24 mouse cellular contexts compared by ENCODE assay signal in genomic region chr6:134968326-134968725, GRCm38 (mm10). TPM values are rescaled to one million over a fixed set of nuclear protein-coding genes. Genes with fewer than 3 reads are reported as not detected.
DNase-seq lines count a peak whose midpoint lies in the region; ATAC-seq lines count a peak whose summit lies in the region.
"Had no signal": no experiment of that assay in that cellular context is flagged by ENCODE, and none has a peak within 500 bp of the region (broad histone marks: within the 10 kb centered on the region; RNA-seq: fewer than 3 reads in every experiment).

No protein-coding gene starts in this region.

- H3K4me2 ChIP-seq in intestine, embryonic 14.5 days (ENCODE audit: low read length) = no peak overlapping the region
- H3K4me2 ChIP-seq in intestine, embryonic 15.5 days (replicated peaks) = no peak overlapping the region
- H3K4me2 ChIP-seq: embryonic facial prominence, embryonic 12.5 days; forebrain, embryonic 13.5 days; forebrain, embryonic 15.5 days had no signal

- 0 out of 2 replicates have a peak, but pooled peaks have one; percentile 15 for ATAC-seq in intestine, embryonic 14.5 days (replicated peaks; ENCODE audit: low FRiP score, low TSS enrichment, low read depth)
- no peak for ATAC-seq in intestine, embryonic 15.5 days
- ATAC-seq: activated CD4-positive, CD25-positive, alpha-beta regulatory T cell, adult 4 months; CD4-positive, CD25-positive, alpha-beta regulatory T cell, adult 4 months; forebrain, embryonic 13.5 days; forebrain, embryonic 15.5 days; forebrain, postnatal 0 days had no signal

- no peak overlapping the region for H3K27ac ChIP-seq in intestine, embryonic 14.5 days (ENCODE audit: low read depth)
- H3K27ac ChIP-seq in intestine, embryonic 15.5 days = no peak overlapping the region
- H3K27ac ChIP-seq: embryonic facial prominence, embryonic 10.5 days; embryonic facial prominence, embryonic 12.5 days; forebrain, embryonic 13.5 days; forebrain, embryonic 15.5 days had no signal

- no peaks in the 10 kb centered on the region for H3K36me3 ChIP-seq in intestine, embryonic 14.5 days (ENCODE audit: control insufficient read depth, insufficient read depth, low read length)
- H3K36me3 ChIP-seq in intestine, embryonic 15.5 days = no peaks in the 10 kb centered on the region
- H3K36me3 ChIP-seq: embryonic facial prominence, embryonic 10.5 days; embryonic facial prominence, embryonic 12.5 days; forebrain, embryonic 15.5 days; G1E had no signal

- H3K4me1 ChIP-seq in intestine, embryonic 14.5 days (replicated peaks; ENCODE audit: control insufficient read depth, insufficient read depth, low read length) = no peaks in the 10 kb centered on the region
- H3K4me1 ChIP-seq in intestine, embryonic 15.5 days (replicated peaks) = no peaks in the 10 kb centered on the region; the same call in 1 of the 2 replicates
- H3K4me1 ChIP-seq: embryonic facial prominence, embryonic 10.5 days; embryonic facial prominence, embryonic 12.5 days; forebrain, embryonic 15.5 days had no signal

- no peak overlapping the region for H3K9ac ChIP-seq in intestine, embryonic 14.5 days (ENCODE audit: low read length)
- no peak overlapping the region for H3K9ac ChIP-seq in intestine, embryonic 15.5 days
- H3K9ac ChIP-seq: embryonic facial prominence, embryonic 12.5 days; forebrain, embryonic 13.5 days; forebrain, embryonic 15.5 days; forebrain, postnatal 0 days had no signal

- DNase-seq in intestine, embryonic 14.5 days (ENCODE audit: low spot score) = no peak
- DNase-seq in 3T3-L1 (ENCODE audit: low read depth, low spot score) (peak; percentile 80), NIH3T3 (ENCODE audit: low read depth) (peak; percentile 55)
- no peak for DNase-seq in adrenal gland, adult 18-20 months (ENCODE audit: low spot score in 2 of 2)
- DNase-seq in right cerebral cortex, adult 18-20 months = no peak
- DNase-seq: adrenal gland, adult 2 months; adrenal gland, postnatal 14 days; adrenal gland, postnatal 36 days; B cell, adult 2 months; cerebellum, adult 11-12 months; cerebellum, adult 2 months; cerebellum, adult 9-10 months; cerebellum, postnatal 10 days; cerebellum, postnatal 25 days; forebrain, postnatal 0 days had no signal

- no peak overlapping the region for H3K4me3 ChIP-seq in intestine, embryonic 14.5 days (ENCODE audit: low read depth, low read length)
- H3K4me3 ChIP-seq in intestine, embryonic 15.5 days (replicated peaks) = no peak overlapping the region
- H3K4me3 ChIP-seq: embryonic facial prominence, embryonic 10.5 days; embryonic facial prominence, embryonic 12.5 days; forebrain, embryonic 13.5 days; forebrain, embryonic 15.5 days had no signal

- WGBS in intestine, embryonic 14.5 days = 63% methylated on average over 1 of the region's 1 CpGs
- WGBS in intestine, embryonic 15.5 days = 47% methylated on average over 1 of the region's 1 CpGs

- H3K27me3 ChIP-seq in intestine, embryonic 14.5 days (replicated peaks; ENCODE audit: control insufficient read depth, insufficient read depth, low read length) = no peaks in the 10 kb centered on the region
- no peaks in the 10 kb centered on the region for H3K27me3 ChIP-seq in intestine, embryonic 15.5 days (replicated peaks)
- H3K27me3 ChIP-seq: CH12.LX; embryonic facial prominence, embryonic 12.5 days; forebrain, embryonic 13.5 days; forebrain, embryonic 15.5 days had no signal

- 0 out of 2 replicates have a peak, but pooled peaks cover 5% of the 10 kb centered on the region for H3K9me3 ChIP-seq in intestine, embryonic 14.5 days (ENCODE audit: control insufficient read depth, low read length)
- no peaks in the 10 kb centered on the region for H3K9me3 ChIP-seq in intestine, embryonic 15.5 days
- H3K9me3 ChIP-seq: embryonic facial prominence, embryonic 10.5 days; embryonic facial prominence, embryonic 12.5 days; forebrain, embryonic 13.5 days; forebrain, embryonic 15.5 days had no signal

RNA-seq across cellular contexts. Expression of gene Apold1, which starts 13.2 kb away (rescaled TPM):
- 3.2 and 3.9 TPM in 2 replicates for polyA plus RNA-seq in intestine, embryonic 14.5 days (2014; fragmentation: Nextera tagmentation; extraction: Ambion mirVana)
- polyA plus RNA-seq in intestine, embryonic 15.5 days (2015; fragmentation: Nextera tagmentation; extraction: Ambion mirVana) = 3.5 and 3.6 TPM in 2 replicates
- total RNA-seq in adrenal gland, adult 18-20 months (2021) = 10 to 100 TPM in 1 of 2 experiments, 1 to 10 TPM in 1; 3.8 to 12.2 TPM

RNA-seq across cellular contexts. Expression of gene Ddx47, which starts 43.1 kb away (rescaled TPM):
- 103 and 115 TPM in 2 replicates for polyA plus RNA-seq in intestine, embryonic 14.5 days (2014; fragmentation: Nextera tagmentation; extraction: Ambion mirVana)
- 97.4 and 99.7 TPM in 2 replicates for polyA plus RNA-seq in intestine, embryonic 15.5 days (2015; fragmentation: Nextera tagmentation; extraction: Ambion mirVana)
- total RNA-seq in adrenal gland, adult 18-20 months (2021) = 10 to 100 TPM; 61.2 to 62.1 TPM

RNA-seq across cellular contexts. Expression of gene Cdkn1b, which starts 48.1 kb away (rescaled TPM):
- polyA plus RNA-seq in intestine, embryonic 14.5 days (2014; fragmentation: Nextera tagmentation; extraction: Ambion mirVana) = 15.8 and 16.0 TPM in 2 replicates
- 15.3 and 15.9 TPM in 2 replicates for polyA plus RNA-seq in intestine, embryonic 15.5 days (2015; fragmentation: Nextera tagmentation; extraction: Ambion mirVana)
- 10 to 100 TPM; 30.6 to 33.0 TPM for total RNA-seq in adrenal gland, adult 18-20 months (2021)

Comparison
In these comparisons a context has a peak if more than half of its experiments do, and no peak if none do; other contexts are left out.
1. DNase-seq: peak in 3T3-L1 (single experiment) and NIH3T3 (single experiment); none in intestine, embryonic 14.5 days (single experiment), adrenal gland, adult 18-20 months (0 of 2) and right cerebral cortex, adult 18-20 months (single experiment).